Mouse (Mus musculus): ENCODE results near the gene Braf. TPM values are rescaled to one million over a fixed set of nuclear protein-coding genes. Genes with fewer than 3 reads are reported as not detected.
"Not testable (repeated sequence)": the region's sequence is repeated elsewhere in the genome, so short reads cannot be mapped to it uniquely, and the experiment has no call there.

Braf gene
- polyA plus RNA-seq (2015; fragmentation: Nextera tagmentation; extraction: Ambion mirVana) = 18.4 and 20.2 TPM in 2 replicates

DNA sequence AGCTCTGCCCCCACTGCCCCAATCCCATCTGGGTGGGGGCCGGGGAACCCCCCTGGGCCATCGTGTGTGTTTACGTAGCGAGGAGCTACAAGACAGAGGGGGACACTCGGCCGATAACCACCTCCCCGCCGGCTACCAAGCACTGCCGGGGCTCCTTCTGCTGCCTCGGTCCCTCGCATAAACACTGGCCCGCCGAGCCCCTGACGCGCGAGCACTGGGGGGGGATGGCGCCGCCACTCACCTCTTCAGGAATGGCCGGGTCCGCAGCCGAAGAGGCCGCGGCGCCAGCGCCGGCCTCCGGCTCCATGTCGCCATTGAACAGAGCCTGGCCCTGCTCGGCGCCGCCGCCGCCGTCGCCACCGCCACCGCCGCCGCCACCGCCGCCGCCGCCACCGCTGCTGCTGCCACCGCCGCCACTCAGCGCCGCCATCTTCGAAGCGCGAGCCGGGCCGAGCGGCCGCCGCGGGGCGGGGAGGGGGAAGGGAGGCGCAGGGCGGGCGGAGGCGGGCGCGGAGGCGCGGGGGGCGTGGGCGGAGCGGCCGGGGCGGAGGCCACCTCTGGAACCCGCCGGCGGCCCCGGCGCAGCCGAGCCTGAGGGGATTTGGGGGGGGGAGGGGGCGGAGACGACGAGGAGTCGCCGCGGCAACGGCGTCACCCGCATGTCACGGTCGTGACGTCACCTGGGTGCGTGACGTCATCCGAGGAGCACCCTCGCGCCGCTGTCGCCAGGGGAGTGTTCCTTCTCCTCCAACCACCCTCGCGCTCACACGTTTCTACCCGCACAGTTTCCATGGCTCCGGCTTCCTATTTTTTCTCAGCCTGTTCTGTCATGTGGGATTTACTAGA, at the start of gene Braf:
Gene Braf (minus strand): TSS at position 598 of the 846 bp plus-strand sequence.
- WGBS = under 1% methylated on average over 47 of the region's 101 CpGs
- H3K27ac ChIP-seq = peak within 1 kb of the TSS; percentile 94
- peak; percentile 92 for ATAC-seq
- no peaks in the 10 kb centered on the region for H3K9me3 ChIP-seq (replicated peaks)
- peak within 1 kb of the TSS; percentile 97 for H3K9ac ChIP-seq
- peak within 1 kb of the TSS; percentile 85 for H3K4me2 ChIP-seq
- H3K27me3 ChIP-seq = no peaks in the 10 kb centered on the region
- H3K36me3 ChIP-seq (ENCODE audit: poor library complexity, severe bottlenecking) = no peaks in the 10 kb centered on the region
- peak within 1 kb of the TSS; percentile 94 for H3K4me3 ChIP-seq
- peaks cover 32% of the 10 kb centered on the region for H3K4me1 ChIP-seq

DNA sequence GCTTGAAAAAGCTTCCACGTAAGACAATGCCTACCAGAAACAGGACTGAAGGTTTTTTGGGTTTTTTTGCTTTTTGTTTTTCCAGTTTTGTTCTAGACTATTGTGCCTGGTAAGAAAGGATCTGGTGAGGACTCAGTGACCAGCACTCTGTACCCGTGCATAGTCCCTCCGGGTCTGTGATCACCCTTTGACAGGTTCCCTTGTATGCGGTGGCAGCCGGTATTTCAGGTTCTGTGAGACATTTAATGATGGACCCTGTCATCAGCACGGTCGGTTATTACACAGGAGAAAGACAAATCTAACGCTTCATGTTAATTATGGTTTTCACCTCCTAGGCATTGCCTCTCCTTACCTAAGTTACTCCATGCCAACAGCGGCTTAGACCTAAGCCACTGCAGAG, 49.8 kb upstream of the Braf start:
- no peak overlapping the region for H3K27ac ChIP-seq
- no peaks in the 10 kb centered on the region for H3K9me3 ChIP-seq (replicated peaks)
- H3K4me1 ChIP-seq = no peaks in the 10 kb centered on the region
- H3K4me2 ChIP-seq = no peak overlapping the region
- H3K27me3 ChIP-seq = no peaks in the 10 kb centered on the region
- H3K36me3 ChIP-seq (ENCODE audit: poor library complexity, severe bottlenecking) = no peaks in the 10 kb centered on the region
- WGBS = 90% methylated on average over 9 of the region's 9 CpGs
- no peak overlapping the region for H3K9ac ChIP-seq
- H3K4me3 ChIP-seq = no peak overlapping the region
- no peak for ATAC-seq

DNA sequence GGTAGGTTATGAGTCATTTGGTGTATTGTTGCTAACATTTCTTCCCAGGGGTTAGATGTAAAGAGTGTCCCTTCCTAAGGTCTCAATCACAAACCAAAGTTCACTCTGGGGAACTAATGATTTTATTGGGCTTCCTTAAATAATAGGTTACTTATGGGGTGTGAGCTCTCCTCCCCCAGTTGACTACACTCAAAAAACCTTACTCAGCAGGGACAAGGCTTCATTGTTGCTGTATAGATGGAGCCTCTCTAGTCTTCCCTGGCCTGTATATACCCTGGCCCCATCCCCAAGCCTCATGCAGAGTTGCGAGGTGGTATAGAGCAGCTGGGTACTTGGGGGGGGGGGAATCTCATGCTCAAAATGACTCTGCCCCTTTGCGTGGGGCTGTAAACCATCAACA, 32.0 kb upstream of the Braf start:
- H3K4me1 ChIP-seq = no peaks in the 10 kb centered on the region
- no peaks in the 10 kb centered on the region for H3K9me3 ChIP-seq (replicated peaks)
- H3K36me3 ChIP-seq (ENCODE audit: poor library complexity, severe bottlenecking) = no peaks in the 10 kb centered on the region
- WGBS = 88% methylated on average over 2 of the region's 2 CpGs
- H3K27me3 ChIP-seq = no peaks in the 10 kb centered on the region
- no peak overlapping the region for H3K27ac ChIP-seq
- no peak overlapping the region for H3K4me3 ChIP-seq
- H3K9ac ChIP-seq = no peak overlapping the region
- no peak overlapping the region for H3K4me2 ChIP-seq
- no peak for ATAC-seq

DNA sequence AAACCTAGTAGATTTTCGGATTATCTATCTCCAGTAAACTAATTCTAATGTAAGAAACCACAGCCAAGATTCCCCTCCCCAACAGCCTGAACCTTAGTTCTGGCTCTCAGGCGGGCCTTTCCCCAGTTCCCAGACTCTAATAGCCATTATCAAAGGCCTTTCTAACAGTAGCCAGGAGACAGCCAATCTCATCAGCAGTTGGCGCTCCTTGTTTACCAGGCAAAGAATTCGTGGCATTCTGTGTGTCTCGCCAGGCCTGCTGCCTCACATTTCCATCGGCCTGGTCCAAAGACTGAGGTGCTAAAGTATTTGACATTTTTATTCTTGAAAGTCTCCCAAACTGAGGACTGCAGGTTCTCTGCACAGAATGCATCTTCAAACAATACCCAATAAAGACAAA, 24.6 kb upstream of the Braf start:
- peaks cover 14% of the 10 kb centered on the region; the same call in 1 of the 2 replicates for H3K4me1 ChIP-seq
- H3K27me3 ChIP-seq = peaks cover 19% of the 10 kb centered on the region
- H3K4me2 ChIP-seq = no peak overlapping the region
- WGBS = 11% methylated on average over 6 of the region's 6 CpGs
- ATAC-seq = no peak
- H3K9ac ChIP-seq = no peak overlapping the region
- H3K27ac ChIP-seq = no peak overlapping the region
- H3K36me3 ChIP-seq (ENCODE audit: poor library complexity, severe bottlenecking) = no peaks in the 10 kb centered on the region
- H3K9me3 ChIP-seq (replicated peaks) = no peaks in the 10 kb centered on the region
- no peak overlapping the region for H3K4me3 ChIP-seq

DNA sequence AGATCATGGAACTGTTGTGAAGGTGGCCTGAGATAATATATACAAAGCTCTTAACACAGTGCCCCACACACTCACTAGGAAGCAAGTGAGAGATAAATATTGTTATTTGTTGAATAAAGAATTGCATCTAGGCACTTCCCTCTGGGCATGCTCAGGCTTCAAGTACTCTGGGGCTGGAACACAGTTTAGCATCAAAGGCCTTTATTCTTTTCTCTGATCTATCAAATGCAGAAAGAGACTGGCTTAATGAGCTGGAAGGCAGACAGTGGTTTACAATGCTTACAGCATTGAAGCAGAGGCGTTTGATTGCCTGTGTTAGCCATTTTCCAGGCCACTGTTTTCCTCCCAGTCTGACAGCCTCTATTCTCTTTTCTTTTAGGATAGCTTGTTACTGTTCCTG, 21.8 kb upstream of the Braf start:
- peak; percentile 41; the same call in 1 of the 2 replicates for ATAC-seq
- Histone ChIP-seq H3K27ac (peak overlapping the region; percentile 21; the same call in 1 of the 2 replicates), H3K9ac (no peak overlapping the region), H3K36me3 (ENCODE audit: poor library complexity, severe bottlenecking) (no peaks in the 10 kb centered on the region), H3K4me3 (no peak overlapping the region), H3K4me2 (no peak overlapping the region), H3K4me1 (peaks cover 14% of the 10 kb centered on the region; the same call in 1 of the 2 replicates), H3K9me3 (replicated peaks) (no peaks in the 10 kb centered on the region), H3K27me3 (peaks cover 21% of the 10 kb centered on the region)
- WGBS = 0% methylated on average over 1 of the region's 1 CpGs

DNA sequence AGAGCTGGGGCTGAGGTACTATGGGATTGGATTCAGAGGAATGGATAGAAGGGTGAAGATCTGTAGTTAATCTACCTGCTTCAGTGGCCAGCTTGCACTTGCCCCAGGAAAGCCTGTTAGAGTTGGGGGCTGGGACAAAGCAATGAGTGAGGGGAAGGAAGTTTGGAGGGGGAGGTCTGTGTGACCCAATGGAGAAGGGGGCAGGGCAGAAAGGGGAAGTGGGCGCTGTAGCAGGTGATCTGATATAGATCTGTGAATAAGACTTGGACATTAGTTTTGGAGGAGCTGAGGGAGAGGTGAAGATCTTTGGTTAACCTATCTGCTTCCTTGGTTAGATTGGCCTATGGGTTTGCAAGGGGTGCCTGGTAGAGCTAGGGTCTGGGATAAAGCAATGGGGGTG, 20.2 kb upstream of the Braf start:
- H3K36me3 ChIP-seq (ENCODE audit: poor library complexity, severe bottlenecking) = no peaks in the 10 kb centered on the region
- 92% methylated on average over 1 of the region's 1 CpGs for WGBS
- no peaks in the 10 kb centered on the region for H3K9me3 ChIP-seq (replicated peaks)
- no peak overlapping the region for H3K4me3 ChIP-seq
- H3K4me1 ChIP-seq = peaks cover 14% of the 10 kb centered on the region; the same call in 1 of the 2 replicates
- no peak overlapping the region for H3K9ac ChIP-seq
- no peak overlapping the region for H3K4me2 ChIP-seq
- ATAC-seq = no peak
- H3K27ac ChIP-seq = no peak overlapping the region
- H3K27me3 ChIP-seq = peaks cover 21% of the 10 kb centered on the region

DNA sequence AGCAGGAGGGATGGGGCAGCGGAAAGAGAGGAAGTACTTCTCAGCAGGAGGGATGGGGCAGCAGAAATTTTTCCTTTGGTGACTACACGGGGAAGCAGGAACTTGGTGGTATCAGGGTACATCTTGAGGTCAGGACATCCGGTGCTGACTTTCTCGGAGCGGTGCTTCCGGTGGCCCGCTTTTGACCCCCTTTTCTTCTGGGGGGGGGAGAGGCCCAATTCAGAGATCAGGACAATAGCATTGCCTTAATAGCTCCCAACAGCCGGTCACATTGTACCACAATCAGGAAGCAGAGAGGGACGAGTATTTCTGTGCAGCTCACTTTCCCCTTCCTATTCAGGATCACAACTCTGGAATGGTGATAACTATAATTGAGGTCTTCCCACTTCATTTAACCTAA, 14.4 kb upstream of the Braf start:
- H3K4me2 ChIP-seq; H3K27me3 ChIP-seq; H3K4me1 ChIP-seq; ATAC-seq; H3K9me3 ChIP-seq (replicated peaks); H3K36me3 ChIP-seq (ENCODE audit: poor library complexity, severe bottlenecking); H3K27ac ChIP-seq; H3K9ac ChIP-seq; H3K4me3 ChIP-seq: not testable (repeated sequence)
- WGBS = 89% methylated on average over 9 of the region's 9 CpGs

DNA sequence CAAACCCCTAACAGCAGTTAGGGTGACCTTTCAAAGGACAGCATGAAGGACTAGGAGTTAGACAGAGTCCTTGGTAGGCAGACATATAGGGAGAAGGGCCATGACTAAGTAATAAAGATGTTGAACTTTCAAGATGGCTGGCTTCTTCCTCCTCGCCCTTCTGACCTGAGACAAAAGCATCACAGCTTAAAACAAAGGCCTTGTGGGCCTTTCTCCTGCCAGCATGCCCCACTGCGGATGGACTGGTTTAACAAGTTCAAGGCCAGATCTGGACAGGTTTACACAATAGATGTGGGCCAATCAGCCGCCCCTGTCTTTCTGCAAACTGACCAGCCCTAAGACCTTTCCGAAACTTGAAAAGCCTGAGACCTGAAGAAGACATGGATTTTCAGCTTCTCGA, 2.8 kb upstream of the Braf start:
- no peak overlapping the region for H3K9ac ChIP-seq
- WGBS = 81% methylated on average over 5 of the region's 5 CpGs
- ATAC-seq = no peak
- H3K27ac ChIP-seq = no peak overlapping the region
- no peak overlapping the region for H3K4me2 ChIP-seq
- H3K27me3 ChIP-seq = no peaks in the 10 kb centered on the region
- H3K4me3 ChIP-seq = no peak overlapping the region
- H3K9me3 ChIP-seq (replicated peaks) = no peaks in the 10 kb centered on the region
- H3K36me3 ChIP-seq (ENCODE audit: poor library complexity, severe bottlenecking) = no peaks in the 10 kb centered on the region
- H3K4me1 ChIP-seq = peaks cover 12% of the 10 kb centered on the region

DNA sequence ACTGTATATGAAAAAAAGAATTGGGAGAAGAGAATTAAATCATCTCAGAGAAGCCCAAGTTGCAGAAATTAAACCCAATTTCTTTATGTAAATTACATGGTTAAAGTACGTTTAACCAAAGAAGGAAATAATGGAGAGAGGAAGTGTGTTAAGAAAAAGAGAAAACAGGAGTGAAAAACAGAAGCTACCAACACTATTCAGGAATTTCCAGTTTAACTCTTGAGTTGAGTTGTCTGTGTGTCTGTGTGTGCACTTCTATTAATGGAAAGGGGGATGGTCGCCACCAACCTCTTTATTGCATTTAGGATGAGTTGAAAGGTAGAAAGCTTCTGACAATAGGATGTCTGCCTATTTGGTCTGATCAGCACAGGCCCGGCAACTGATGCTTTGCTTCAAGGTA, 886 bp upstream of the Braf start:
- Histone ChIP-seq H3K27me3 (no peaks in the 10 kb centered on the region), H3K4me1 (peaks cover 23% of the 10 kb centered on the region), H3K36me3 (ENCODE audit: poor library complexity, severe bottlenecking) (no peaks in the 10 kb centered on the region), H3K9me3 (replicated peaks) (no peaks in the 10 kb centered on the region), H3K27ac (no peak overlapping the region), H3K9ac (no peak overlapping the region), H3K4me2 (no peak overlapping the region), H3K4me3 (no peak overlapping the region)
- 74% methylated on average over 3 of the region's 3 CpGs for WGBS
- ATAC-seq = no peak

DNA sequence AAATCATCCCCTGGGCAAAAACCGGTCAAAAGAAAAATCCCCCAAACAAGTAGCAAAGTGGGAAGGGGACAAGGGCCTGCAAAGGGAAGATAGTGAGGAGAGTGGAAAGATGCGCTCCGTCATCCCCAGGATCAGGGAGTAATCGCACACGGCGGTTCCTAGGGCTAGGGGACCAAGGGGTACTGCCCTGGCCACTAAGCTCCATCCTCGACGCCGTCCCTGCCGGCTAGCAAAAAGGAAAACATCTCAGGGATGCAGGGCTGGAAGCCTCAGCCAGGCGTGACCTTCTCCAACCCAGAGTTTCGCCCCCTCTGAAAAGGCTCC, 759 bp downstream of the Braf start:
- peak overlapping the region; percentile 94 for H3K4me3 ChIP-seq
- WGBS = 2% methylated on average over 11 of the region's 12 CpGs
- ATAC-seq = peak; percentile 48

DNA sequence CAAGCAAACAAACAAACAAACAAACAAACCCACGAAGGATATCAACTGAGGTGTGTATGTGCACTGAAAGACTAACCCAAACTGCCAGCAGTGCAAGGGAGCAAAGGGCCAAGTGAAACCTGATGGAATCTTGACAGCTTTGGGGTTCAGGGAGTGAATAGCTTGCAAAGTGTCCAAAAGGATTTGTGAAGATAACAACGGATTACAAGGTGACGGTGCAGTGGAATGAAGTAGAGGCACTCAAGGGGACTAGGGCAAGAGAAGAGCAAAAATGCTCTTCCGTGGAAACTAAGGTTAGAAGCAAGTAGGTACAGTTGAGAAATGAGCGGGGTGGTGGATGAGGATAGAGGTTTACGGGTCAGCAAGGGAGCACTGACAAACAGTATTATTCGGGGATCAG, 1.2 kb downstream of the Braf start:
- H3K27ac ChIP-seq = no peak overlapping the region
- peak overlapping the region; percentile 97 for H3K9ac ChIP-seq
- peak overlapping the region; percentile 85 for H3K4me2 ChIP-seq
- H3K9me3 ChIP-seq (replicated peaks) = no peaks in the 10 kb centered on the region
- peaks cover 32% of the 10 kb centered on the region for H3K4me1 ChIP-seq
- 2% methylated on average over 7 of the region's 7 CpGs for WGBS
- no peaks in the 10 kb centered on the region for H3K27me3 ChIP-seq
- ATAC-seq = no peak
- no peaks in the 10 kb centered on the region for H3K36me3 ChIP-seq (ENCODE audit: poor library complexity, severe bottlenecking)
- peak overlapping the region; percentile 94 for H3K4me3 ChIP-seq

More for the DNA sequence above, 759 bp downstream of the Braf start:
- peaks cover 32% of the 10 kb centered on the region for H3K4me1 ChIP-seq
- no peaks in the 10 kb centered on the region for H3K9me3 ChIP-seq (replicated peaks)
- no peaks in the 10 kb centered on the region for H3K36me3 ChIP-seq (ENCODE audit: poor library complexity, severe bottlenecking)
- no peaks in the 10 kb centered on the region for H3K27me3 ChIP-seq
- peak overlapping the region; percentile 97 for H3K9ac ChIP-seq
- H3K27ac ChIP-seq = peak overlapping the region; percentile 94
- H3K4me2 ChIP-seq = peak overlapping the region; percentile 85

DNA sequence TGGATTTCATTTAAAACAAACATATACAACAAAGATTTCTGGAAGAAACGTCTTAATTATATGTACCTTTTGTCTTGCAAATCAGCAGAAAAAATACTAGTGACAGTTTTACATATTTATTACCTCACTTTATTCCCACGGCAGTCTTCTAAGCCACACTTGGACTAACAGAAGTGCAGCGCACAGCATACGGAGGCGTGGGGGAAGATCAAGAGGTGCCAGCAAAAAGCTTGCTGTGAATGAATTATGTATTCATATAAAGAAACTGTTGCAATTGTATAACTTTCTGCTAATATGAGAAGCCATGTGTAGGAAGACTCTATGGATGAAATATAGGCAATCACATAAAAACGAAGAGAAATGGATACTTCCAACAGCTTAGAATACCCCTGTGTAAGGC, 6.7 kb downstream of the Braf start:
- H3K4me2 ChIP-seq = no peak overlapping the region
- peaks cover 25% of the 10 kb centered on the region for H3K4me1 ChIP-seq
- no peak overlapping the region for H3K9ac ChIP-seq
- H3K9me3 ChIP-seq (replicated peaks) = no peaks in the 10 kb centered on the region
- 74% methylated on average over 6 of the region's 6 CpGs for WGBS
- ATAC-seq = no peak
- no peak overlapping the region for H3K4me3 ChIP-seq
- no peaks in the 10 kb centered on the region for H3K36me3 ChIP-seq (ENCODE audit: poor library complexity, severe bottlenecking)
- no peak overlapping the region for H3K27ac ChIP-seq
- no peaks in the 10 kb centered on the region for H3K27me3 ChIP-seq

DNA sequence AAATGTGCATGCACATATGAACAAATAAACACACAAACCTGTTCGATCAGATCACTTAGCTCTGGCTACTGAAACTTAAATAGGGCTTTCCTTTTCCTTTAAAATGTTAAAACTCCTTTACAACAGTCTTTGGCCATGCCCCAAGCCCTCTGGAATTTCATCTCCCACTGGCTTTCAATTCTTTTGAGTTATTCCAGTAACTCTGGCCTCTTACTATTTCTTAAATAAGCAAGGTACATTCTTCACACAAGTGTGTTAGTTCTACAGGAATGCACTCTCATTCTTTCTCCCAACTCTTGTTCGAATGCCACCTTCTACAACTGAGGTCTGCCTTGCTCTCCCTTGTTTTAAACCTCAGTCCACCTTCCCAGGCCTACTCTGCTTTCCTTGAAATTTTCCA, 8.2 kb downstream of the Braf start:
- no peak for ATAC-seq

More for the DNA sequence above, 8.2 kb downstream of the Braf start:
- Histone ChIP-seq H3K9me3 (replicated peaks) (no peaks in the 10 kb centered on the region), H3K4me1 (peaks cover 12% of the 10 kb centered on the region), H3K4me3 (no peak overlapping the region), H3K4me2 (no peak overlapping the region), H3K36me3 (ENCODE audit: poor library complexity, severe bottlenecking) (no peaks in the 10 kb centered on the region), H3K9ac (no peak overlapping the region), H3K27me3 (no peaks in the 10 kb centered on the region), H3K27ac (no peak overlapping the region)
- 85% methylated on average over 2 of the region's 2 CpGs for WGBS
